Mouse (Mus musculus): ENCODE results near the gene Gm572.

The Gm572 gene

DNA sequence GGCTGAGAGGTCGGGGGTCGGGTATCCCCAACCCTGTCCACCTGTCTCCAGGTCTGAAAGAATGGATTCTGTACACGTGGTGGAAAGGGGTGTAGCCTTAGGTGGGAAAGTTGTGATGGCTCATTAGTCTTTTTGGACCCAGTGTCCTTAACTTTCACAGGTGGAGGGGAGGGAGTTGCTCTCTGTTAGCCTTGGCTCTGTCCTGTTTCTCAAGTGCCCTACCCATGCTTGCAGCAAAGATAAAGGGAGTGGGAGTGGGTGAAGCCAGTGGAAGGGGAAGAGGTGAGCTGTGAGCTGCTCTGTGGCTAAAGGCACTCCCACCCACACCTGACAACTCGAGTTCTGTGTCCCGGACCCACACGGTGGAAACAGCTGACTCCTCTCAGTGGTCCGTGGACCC is 20.2 kb downstream of the Gm572 start:
- in situ Hi-C loops (cut with MboI): no loop called here

DNA sequence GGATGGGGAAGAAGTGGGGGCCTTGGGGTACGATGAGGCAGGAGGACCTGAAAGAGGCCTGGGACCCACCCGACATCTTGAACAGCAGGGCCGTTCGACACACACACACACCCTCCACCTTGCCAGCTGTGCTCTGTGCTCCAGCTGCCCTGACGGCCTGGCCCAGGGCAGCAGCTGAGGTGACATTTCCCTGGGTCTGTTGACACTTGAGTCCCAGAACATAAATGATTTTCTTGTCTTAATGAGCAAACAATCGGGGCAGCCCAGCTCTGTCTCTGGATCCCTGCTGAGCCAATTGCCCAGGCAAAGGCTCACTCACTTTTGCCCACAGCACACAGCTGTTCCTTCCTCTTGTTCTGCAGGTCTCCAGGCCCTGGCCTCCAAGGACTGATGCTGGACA is 20.9 kb downstream of the Gm572 start:
- in situ Hi-C loops (cut with MboI): no loop called here

DNA sequence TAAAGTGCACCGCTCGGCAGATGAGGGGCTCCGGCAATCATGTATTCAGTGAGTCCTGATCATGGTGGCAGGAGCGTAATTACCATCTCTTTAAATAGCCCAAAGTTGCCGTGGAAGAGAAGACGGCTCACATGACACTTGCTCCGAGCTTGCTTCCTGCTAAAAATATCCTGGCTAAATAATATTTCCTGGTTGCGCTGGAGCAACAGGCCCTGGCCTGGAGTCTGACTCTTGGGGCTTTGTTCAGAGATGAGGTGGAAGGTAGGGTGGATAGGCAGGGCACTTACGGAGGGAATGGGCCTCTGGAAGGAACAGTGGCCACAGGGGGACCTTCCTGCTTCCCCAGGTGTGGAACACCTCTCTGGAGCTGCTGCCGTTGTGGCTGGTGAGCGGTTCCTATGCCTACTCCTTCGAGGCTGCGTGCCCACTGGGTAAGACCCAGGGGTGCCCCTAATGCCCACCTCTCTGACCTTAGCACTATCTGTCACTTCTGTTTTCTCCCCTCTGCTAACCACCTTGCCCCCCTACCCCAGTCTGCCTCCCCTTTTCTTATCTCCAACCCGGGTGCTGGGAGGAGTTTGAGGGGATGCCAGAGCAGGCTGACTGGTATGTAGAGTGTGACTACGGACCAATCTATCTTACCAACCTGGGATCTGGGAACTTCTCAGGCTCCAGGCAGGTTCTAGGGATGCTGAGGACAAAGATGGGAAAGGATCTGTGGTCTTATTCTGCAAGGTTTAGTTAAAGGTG is 24.1 kb downstream of the Gm572 start:
- in situ Hi-C loops (cut with MboI): no loop called here

DNA sequence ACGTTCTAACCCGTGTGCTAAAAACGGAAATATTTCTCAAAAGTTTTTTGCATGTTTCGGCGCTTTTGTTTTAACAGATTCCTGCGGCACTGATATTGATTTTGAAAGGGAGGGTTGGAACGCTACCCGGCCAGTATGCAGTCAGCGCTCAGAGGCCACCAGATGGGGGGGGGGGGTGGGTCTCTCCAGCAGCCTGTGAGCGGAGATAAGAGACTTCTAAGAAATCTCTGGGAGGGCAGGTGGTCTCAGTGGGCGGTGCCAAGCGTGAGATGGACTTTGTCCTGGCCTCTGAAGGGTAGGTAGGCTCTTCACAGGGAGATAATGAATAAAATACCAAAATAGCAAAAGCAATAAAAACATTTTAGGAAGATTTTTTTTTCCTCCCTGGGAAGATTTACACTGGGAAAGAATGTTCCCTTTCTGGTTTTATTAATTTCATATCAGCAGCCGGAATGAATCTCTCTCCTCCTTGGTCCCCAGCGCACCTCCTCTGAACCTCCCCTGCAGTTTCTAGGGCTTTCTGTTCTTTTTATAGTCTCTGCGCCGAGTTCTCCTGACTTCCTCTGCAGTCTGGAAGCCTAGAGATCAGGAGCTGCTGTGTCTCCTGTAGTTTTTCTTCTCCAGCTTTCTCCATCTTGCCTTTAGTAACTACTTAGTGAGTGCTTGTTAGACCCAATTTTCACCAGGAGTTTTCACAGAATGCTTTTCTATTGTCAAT is 28.3 kb downstream of the Gm572 start:
- in situ Hi-C loops (cut with MboI): no loop called here

DNA sequence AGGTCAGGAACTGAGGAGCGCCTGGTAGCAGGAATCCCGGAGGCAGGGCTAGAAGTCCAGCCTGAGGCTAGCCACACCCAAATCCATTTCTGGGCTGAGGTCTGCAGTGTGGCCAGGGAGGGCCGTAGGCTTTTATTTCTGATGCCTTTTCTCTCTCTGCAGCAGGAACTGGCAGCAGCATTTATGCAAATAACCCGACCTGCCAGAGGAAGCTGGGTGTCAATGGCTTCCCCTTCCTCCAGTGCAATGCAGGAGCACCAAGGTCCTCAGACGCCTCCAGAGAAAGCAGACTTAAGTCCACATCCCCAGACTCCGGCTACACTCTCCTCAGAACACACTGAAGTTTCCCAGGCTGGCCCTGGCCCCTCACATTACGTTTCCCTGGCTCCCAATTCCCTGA is 31.9 kb downstream of the Gm572 start:
- in situ Hi-C loops (cut with MboI): no loop called here

DNA sequence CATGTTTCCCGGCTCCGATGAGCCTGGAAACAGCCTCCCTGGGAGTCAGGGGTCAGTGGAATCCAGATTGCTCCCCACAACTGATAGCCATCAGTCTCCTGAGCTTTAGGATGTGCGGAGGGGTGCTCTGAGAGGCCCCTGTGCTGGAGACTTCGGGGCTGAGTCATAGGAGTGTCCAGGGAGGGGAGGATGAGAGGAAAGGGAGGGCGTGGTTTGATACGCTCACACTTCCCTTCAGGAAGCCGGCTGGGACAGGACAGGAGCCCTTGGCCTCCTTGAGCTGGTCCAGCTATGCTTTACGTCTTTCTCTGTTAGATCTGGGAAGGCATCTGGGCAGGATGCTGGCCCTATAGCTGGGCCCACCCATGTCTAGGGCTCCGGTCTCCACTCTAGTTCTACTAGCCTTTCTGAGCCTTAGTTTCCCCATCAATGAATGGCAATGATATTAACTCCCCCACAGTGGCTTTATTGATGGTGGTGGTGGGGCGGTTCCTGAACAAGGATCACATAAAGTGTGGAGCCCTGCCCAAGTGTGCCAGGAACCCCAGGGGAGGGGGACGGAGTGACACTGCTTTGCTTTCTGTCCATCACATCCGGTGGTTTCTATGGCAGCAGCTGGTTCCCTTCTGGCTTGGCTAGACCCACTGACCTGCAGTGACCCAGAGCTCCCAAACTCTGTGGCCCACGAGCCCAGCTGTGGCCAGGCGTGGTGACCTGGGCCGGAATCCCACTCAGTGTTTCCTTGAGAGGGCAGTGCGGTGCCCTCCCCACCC is 33.3 kb downstream of the Gm572 start:
- in situ Hi-C loops (cut with MboI): no loop called here

DNA sequence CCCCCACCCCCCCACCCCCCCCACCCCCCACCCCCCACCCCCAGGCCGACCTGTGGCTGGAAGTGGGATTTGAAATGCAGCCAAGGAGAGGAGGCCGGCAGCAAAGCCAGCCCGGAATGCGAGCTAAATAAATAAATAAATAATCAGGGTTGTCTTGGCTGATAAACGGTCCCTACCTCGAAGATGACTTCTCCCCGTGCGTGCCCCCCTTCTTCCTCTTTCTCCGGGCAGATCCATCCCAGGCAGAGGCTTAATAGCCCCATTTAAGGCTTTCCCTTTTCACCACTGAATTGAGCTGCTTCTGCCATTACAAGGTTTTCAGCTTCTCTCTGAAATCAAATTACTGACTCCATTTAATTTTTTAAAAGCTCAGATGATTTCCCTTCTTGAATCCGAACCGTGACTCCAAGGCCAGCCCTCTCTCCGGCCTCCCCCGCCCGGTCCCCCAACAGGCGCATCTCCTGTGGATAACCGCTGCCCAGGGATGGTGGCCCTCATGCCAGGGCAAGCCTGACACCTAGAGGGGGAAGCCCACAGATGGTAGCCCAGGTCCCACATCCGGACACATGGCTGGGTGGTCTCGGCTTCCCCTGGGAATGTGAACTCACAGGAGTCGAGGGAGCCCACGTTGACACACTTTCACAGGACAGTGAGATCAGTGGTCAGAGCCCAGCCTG is 34.0 kb downstream of the Gm572 start:
- in situ Hi-C loops (cut with MboI): no loop called here

DNA sequence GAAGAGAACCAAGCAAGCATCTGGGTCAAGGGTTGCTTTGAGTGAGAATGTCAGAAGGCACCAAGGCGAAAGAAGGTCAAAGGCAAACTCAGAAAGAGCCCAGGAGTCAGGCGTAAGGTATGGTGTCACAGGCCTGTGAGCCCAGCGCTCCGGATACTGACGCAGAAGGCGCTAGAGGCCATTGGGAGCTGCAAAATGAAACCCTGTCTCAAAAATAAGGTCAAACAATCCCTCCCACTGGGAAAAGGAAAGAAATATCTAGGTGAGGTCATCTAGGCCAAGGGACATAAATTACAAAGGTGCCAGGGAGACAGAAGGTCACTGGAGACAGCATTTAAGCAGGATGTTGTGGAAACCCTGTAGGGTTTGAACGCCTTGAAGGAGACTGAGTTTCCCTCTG is 35.0 kb downstream of the Gm572 start:
- in situ Hi-C loops (cut with MboI): no loop called here

DNA sequence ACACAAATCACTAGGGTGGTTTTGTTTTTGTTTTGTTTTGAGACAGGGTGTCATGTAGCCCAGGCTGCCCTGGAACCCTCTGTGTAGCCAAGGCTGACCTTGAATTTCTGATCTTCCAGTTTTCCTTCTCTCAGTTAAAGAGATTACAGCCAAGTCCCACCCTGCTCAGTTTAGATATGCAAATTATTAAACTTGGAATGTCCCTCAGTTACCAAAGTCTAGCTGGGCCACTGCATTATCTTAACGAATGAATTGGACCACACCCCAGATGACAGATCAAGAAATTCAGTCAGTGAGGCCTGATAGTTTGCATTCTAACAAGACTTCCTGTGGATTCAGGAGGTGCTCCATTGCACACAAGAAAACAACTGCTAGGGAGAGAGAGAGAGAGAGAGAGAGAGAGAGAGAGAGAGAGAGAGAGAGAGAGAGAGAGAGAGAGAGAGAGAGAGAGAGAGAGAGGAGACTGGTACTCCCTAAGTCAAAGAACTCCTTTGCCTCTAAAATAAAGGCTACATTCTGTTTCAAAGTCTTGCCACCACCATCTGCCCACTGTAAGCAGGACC is 37.5 kb downstream of the Gm572 start:
- in situ Hi-C loops (cut with MboI): no loop called here

DNA sequence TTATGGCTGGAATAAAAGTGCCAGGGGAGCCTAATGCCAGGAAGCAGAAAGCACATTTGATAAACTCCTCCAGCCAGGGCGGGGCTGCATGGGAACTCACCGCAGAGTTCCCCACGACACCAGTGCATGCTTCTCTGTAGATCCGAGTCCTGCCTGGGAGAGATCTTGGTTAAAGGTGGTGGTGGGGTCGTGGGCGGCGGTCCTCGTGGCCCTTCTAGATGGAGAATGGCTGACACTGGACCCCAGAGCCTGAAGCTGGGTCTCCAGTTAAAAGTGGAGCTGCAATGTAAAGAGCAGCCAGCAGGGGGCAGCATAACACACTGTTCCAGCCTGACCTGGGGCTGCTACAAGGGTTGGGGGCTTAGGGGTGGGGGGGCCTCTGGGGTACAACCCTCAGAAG is 38.3 kb downstream of the Gm572 start:
- in situ Hi-C loops (cut with MboI): no loop called here

DNA sequence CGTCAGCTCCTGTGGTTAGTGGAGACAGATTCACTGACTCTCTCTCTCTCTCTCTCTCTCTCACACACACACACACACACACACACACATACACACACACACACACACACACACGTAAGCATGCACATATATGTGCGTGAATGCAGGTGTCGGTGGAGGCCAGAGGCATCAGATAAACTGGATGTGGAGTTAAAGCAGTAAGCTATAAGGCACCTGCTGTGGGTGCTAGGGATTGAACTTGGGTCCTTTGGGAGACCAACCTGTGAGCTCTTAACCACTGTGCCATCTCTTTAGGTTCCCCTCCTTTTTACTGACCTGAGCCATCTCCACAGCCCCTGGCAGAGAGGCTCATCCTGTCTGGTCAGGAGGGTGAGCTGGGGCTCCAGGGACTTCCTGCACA is 39.8 kb downstream of the Gm572 start:
- in situ Hi-C loops (cut with MboI): no loop called here

DNA sequence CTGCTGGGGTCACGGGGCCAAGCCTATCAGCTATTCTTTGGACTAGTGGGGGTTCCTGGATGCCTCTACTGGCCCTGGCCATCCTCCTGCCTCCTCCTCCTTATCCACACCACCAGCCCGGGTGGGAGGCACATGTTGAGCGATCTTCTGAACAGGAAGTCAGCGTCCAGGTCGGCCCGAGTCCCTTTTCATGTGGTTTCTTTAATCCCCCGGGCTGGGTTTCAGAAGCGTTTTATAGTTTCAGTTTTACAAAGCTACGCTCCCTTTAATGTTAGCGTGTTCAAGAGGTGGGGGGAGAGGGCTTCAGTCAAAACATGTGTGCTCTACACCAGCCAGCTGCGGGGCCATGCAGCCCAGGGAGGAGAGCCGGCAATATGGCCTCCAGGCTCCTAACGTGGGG is 40.4 kb downstream of the Gm572 start:
- in situ Hi-C loops (cut with MboI): no loop called here

DNA sequence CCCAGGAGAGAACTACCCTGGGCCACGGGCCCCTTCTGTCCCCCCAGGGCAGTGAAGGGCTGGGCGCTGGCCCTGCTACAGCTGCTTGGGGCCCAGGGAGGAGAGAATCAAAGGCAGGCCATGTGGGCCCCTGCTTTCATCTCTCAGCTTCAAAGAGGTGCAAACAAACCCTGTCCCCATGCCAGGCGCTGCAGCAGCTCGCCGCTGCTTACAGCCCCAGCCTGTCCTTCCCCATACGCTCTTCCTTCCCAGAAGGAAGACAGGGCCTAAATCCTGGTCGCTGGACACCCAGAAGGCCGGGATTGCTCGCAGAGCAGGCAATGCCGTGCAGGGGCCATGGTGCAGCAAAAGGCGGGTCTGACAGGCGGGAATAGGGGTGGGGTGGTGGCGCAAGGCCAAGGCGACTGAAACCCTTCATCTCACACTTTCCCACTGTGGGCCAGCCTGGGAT is 43.4 kb downstream of the Gm572 start:
- in situ Hi-C loops (cut with MboI): no loop called here

DNA sequence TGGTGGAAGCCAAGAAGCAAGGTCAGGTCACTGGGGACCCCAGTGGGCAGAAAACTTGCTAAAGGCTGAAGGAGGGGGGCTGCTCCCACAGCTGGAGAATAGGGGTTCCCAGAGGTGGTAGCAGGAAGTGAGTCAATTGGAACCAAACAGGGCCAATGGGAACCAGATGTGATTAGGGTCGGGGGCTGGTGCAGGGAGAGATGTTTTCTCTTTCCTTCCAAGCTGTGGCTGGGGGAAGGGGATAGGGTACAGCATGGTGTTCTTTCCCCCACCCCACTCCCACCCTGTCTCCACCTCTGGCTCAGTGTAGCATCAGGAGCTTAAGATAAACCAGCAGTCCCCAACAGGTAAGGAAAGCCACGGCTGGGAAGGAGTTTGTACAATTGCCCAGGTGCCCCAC is 45.0 kb downstream of the Gm572 start:
- in situ Hi-C loops (cut with MboI): no loop called here

DNA sequence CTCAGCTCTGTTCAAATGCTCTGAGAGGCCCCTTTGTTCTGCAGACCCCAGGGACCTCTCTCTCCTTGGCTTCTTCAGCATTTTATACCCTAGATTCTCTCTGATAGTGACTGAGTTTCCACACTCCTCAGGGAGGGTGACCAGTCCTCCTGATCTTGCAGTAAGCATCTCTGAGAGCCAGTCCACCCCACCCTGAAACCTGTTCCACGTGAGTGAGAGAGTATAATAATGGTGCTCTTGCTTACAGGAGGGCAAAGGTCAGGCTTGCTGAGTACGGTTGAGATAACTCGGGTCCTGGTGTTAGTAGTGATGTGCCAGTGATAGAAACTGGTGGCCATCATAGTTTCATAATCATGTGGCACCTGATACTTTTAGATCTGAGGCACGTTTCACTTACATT is 48.1 kb downstream of the Gm572 start:
- in situ Hi-C loops (cut with MboI): no loop called here

DNA sequence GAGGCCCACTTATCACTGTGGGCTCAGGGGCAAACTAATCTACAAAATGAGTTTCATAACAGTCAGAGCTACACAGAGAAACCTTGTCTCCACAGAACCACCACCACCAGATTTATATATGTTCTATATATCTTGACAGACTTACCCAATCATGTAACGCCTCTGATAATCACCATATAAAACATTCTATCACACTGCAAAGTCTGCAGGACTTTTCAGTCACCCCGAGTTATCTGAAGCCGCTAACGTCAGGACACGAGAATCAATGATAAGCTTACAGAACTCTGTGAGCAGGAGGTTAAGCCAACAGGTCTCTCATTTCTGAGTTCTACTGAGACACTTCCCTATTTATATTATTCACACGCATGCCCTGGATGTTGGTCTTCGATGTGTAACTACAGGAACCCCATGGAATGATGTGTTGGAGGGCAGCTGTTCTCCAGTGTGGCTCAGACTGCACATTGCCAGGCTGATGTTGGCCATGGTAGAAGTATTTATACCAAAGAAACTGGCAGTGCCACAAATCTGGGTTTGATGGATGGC is 50.4 kb downstream of the Gm572 start:
- in situ Hi-C loops (cut with MboI): no loop called here

DNA sequence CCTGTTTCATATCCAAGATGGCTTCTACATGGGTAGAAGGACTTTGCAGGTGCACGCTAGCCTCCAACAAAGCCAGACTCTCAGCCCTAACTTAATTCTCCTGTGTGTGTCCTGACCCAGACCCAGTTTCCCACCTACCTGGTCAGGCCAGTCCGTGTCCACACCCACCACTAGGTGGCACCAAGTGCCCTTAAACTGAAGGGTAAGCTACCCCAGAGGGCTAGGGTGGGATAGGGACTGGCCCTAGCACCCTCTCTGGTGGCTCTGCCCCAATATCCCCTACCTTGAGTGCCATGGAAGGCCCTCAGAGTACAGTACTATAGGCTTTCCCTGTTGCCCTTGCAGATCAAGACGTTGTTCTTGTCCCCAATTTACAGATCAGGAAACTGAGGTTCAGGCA is 61.6 kb downstream of the Gm572 start:
- in situ Hi-C loops (cut with MboI): no loop called here

DNA sequence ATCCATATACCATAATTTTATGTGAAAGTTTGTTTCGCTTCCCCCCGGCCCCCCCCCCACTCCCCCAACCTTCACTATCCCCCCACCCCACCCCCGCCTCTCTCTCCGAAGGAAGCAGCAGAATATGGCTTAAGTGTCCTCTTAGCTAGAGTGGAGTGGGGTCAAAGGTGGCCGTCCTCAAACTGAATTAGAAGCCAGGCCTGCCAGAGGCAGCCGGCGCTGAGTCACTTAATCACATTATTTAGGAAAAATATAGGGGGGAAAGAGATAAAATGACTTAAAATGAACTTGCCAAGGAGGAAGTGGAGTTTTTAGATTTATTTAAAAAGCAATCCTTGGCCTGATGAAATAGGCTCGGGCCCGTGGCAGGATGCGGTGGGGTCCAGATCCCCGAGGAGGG is 65.7 kb downstream of the Gm572 start:
- in situ Hi-C loops (cut with MboI): no loop called here

DNA sequence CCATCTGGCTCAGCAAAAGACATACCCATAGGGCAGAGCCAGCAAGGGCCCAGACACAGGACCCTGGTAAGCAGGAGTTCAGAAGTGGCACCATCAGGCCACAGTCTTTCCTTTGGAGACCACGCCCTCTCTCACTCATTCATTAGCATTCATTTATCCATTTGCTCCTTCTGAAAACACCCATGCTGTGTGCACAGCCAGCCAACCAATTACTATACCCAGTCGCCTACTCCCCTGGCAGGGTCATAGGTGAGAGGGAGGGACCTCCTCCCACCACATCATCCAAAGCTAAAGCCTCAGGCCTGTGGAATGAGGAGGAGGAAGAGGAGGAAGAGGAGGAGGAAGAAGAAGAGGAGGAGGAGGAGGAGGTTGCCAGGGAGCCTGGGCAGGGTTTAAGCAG is 67.3 kb downstream of the Gm572 start:
- in situ Hi-C loops (cut with MboI): no loop called here

DNA sequence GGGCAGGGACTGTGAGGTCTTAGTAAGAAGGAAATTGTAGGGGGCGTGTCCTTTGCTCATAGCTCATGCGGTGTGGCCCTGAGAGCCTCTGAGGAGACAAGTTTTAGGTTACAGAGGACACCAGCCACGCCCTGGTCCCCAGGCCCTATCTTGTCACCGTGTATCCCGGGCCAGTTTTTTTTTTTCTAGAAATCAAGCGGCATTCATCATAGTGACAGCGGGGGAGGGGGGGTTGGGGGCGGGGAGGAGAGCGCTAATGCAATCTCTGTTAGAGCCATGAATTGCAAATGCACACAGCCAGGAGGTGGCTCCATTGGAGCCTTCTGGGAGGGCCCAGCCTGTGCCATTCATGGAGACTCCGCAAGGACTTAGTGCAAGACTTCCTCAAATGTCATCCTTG is 68.2 kb downstream of the Gm572 start:
- in situ Hi-C loops (cut with MboI): no loop called here

DNA sequence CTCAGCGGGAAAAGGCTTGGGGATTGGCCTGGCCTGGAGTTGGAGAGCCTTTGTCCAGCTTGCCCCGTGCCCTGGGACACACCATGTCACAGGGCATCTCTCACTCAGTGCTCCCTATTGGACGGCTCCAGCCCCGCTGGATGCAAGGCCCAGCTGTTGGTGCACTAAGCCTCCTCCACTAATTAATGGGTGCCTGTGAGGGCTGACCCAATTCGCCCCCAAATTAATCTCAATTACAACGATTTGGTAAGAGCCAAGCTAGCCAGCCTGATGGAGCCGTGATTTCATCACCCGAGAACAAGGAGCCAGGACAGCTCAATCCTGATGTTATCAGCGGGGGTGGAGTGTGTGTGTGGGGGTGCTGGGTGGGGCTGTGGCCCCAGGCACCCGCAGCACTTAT is 69.5 kb downstream of the Gm572 start:
- in situ Hi-C loops (cut with MboI): no loop called here

DNA sequence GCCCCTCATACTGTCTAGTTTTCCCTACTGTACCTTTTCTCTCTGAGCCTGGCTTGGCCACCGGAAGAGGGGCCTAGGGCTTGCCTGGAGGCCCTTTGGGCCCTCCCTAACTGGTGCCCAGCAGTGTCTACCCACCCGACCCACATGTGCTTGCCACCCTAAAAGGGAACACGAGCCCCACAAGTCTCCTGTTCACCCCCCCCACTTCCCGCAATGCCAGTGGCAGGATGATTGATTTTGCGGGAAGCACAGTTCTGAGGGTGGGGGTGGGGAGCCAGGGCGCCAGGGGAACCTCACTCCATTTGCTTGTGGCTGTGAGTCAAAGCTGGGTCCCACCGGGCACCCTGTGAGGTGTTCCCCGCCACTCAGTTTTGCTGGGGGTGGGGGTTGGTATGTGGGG is 70.9 kb downstream of the Gm572 start:
- in situ Hi-C loops (cut with MboI): no loop called here

All from mature B cell (primary cell).